7 mouse cellular contexts compared by ENCODE assay signal in the genomic region with DNA sequence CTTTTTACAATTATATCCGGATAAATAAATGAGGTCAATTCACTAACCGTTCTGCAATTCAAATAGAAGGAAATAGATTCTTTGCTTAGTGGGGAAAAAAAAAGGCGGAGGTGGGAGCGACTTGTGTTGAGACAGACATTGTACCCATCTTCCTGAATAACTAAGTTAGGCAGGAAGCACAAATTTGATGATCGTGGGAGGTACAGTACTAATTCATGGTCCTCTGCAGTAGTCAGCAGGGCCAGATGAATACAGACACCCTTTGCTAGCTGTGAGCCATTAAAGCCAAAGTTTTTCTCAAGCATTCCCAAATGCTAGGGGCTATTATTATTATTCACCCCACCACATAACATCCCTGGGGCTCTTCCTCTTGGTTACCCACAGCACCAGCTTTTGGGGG. TPM values are rescaled to one million over a fixed set of nuclear protein-coding genes. Genes with fewer than 3 reads are reported as not detected.
DNase-seq lines count a peak whose midpoint lies in the region; ATAC-seq and TF ChIP-seq lines count a peak whose summit lies in the region.

No protein-coding gene starts in this region.

- no peak for ATAC-seq in lung, embryonic 14.5 days (ENCODE audit: insufficient read depth)
- no peak for ATAC-seq in forebrain, embryonic 14.5 days
- no peak for ATAC-seq in limb, embryonic 11.5 days (ENCODE audit: insufficient number of reproducible peaks, low FRiP score, low TSS enrichment, low read depth)
- no peak for ATAC-seq in neural tube, embryonic 15.5 days (ENCODE audit: low FRiP score)

- no peaks in the 10 kb centered on the region for H3K9me3 ChIP-seq in lung, embryonic 14.5 days (ENCODE audit: low read depth, low read length)
- no peaks in the 10 kb centered on the region for H3K9me3 ChIP-seq in forebrain, embryonic 14.5 days (replicated peaks; ENCODE audit: control insufficient read depth, low read length)
- no peaks in the 10 kb centered on the region for H3K9me3 ChIP-seq in limb, embryonic 11.5 days (ENCODE audit: control insufficient read depth, low read length)
- no peaks in the 10 kb centered on the region for H3K9me3 ChIP-seq in neural tube, embryonic 15.5 days (replicated peaks)

- H3K27me3 ChIP-seq in lung, embryonic 14.5 days (ENCODE audit: insufficient read depth, low read length) = no peaks in the 10 kb centered on the region
- no peaks in the 10 kb centered on the region for H3K27me3 ChIP-seq in forebrain, embryonic 14.5 days (replicated peaks; ENCODE audit: control insufficient read depth, insufficient read depth, low read length)
- no peaks in the 10 kb centered on the region for H3K27me3 ChIP-seq in limb, embryonic 11.5 days (ENCODE audit: control insufficient read depth, insufficient read depth, low read length)
- no peaks in the 10 kb centered on the region for H3K27me3 ChIP-seq in neural tube, embryonic 15.5 days (replicated peaks)

- no peak for DNase-seq in lung, embryonic 14.5 days
- DNase-seq in lung, postnatal 14 days = no peak
- no peak for DNase-seq in forebrain, embryonic 14.5 days (ENCODE audit: low spot score)
- DNase-seq in limb, embryonic 11.5 days (ENCODE audit: low spot score) = no peak
- no peak for DNase-seq in cerebellum, adult 11-12 months
- no peak for DNase-seq in adipocyte (ENCODE audit: low spot score)

- H3K36me3 ChIP-seq in lung, embryonic 14.5 days (ENCODE audit: insufficient read depth) = no peaks in the 10 kb centered on the region
- no peaks in the 10 kb centered on the region for H3K36me3 ChIP-seq in forebrain, embryonic 14.5 days (ENCODE audit: control insufficient read depth, insufficient read depth, low read length)
- no peaks in the 10 kb centered on the region for H3K36me3 ChIP-seq in limb, embryonic 11.5 days (ENCODE audit: control insufficient read depth, insufficient read depth, low read length)
- H3K36me3 ChIP-seq in neural tube, embryonic 15.5 days = no peaks in the 10 kb centered on the region

- H3K4me2 ChIP-seq in lung, embryonic 14.5 days = peak overlapping the region; percentile 93
- H3K4me2 ChIP-seq in forebrain, embryonic 14.5 days (ENCODE audit: low read length) = peak overlapping the region; percentile 94
- peak overlapping the region; percentile 95 for H3K4me2 ChIP-seq in limb, embryonic 11.5 days (ENCODE audit: low read depth, severe bottlenecking)
- H3K4me2 ChIP-seq in neural tube, embryonic 15.5 days = peak overlapping the region; percentile 88

- H3K4me3 ChIP-seq in lung, embryonic 14.5 days (ENCODE audit: low read depth, low read length) = peak overlapping the region; percentile 59; the same call in 1 of the 2 replicates
- no peak overlapping the region for H3K4me3 ChIP-seq in forebrain, embryonic 14.5 days (ENCODE audit: low read depth, low read length)
- no peak overlapping the region for H3K4me3 ChIP-seq in limb, embryonic 11.5 days (ENCODE audit: low read depth, low read length)
- peak overlapping the region; percentile 69 for H3K4me3 ChIP-seq in neural tube, embryonic 15.5 days (replicated peaks)

- H3K4me1 ChIP-seq in lung, embryonic 14.5 days (ENCODE audit: insufficient read depth) = no peaks in the 10 kb centered on the region
- no peaks in the 10 kb centered on the region for H3K4me1 ChIP-seq in forebrain, embryonic 14.5 days (ENCODE audit: control insufficient read depth, insufficient read depth, low read length)
- H3K4me1 ChIP-seq in limb, embryonic 11.5 days (ENCODE audit: control insufficient read depth, insufficient read depth, low read length) = no peaks in the 10 kb centered on the region
- H3K4me1 ChIP-seq in neural tube, embryonic 15.5 days = peaks cover 20% of the 10 kb centered on the region

- WGBS in lung, embryonic 14.5 days = 74% methylated on average over 5 of the region's 5 CpGs
- 77% methylated on average over 5 of the region's 5 CpGs for WGBS in forebrain, embryonic 14.5 days
- 78% methylated on average over 5 of the region's 5 CpGs for WGBS in limb, embryonic 11.5 days
- 73% methylated on average over 5 of the region's 5 CpGs for WGBS in neural tube, embryonic 15.5 days

- H3K27ac ChIP-seq in lung, embryonic 14.5 days (ENCODE audit: low read depth) = no peak overlapping the region
- no peak overlapping the region for H3K27ac ChIP-seq in forebrain, embryonic 14.5 days (ENCODE audit: low read depth, low read length)
- no peak overlapping the region for H3K27ac ChIP-seq in limb, embryonic 11.5 days (replicated peaks; ENCODE audit: low read depth, low read length)
- peak overlapping the region; percentile 56 for H3K27ac ChIP-seq in neural tube, embryonic 15.5 days (replicated peaks)

- H3K9ac ChIP-seq in lung, embryonic 14.5 days = peak overlapping the region; percentile 72; the same call in 1 of the 2 replicates
- H3K9ac ChIP-seq in forebrain, embryonic 14.5 days (ENCODE audit: low read length) = peak overlapping the region; percentile 81; the same call in 1 of the 2 replicates
- no peak overlapping the region for H3K9ac ChIP-seq in limb, embryonic 11.5 days (ENCODE audit: low read length)
- peak overlapping the region; percentile 75; the same call in 1 of the 2 replicates for H3K9ac ChIP-seq in neural tube, embryonic 15.5 days (replicated peaks)

- TF ChIP-seq CTCF in lung, embryonic 14.5 days (IDR thresholded peaks at IDR 0.05; ENCODE audit: low read depth) = no peak

RNA-seq across cellular contexts. Expression of a gene that starts 0.6 kb away (rescaled TPM):
- 2.2 and 2.7 TPM in 2 replicates for polyA plus RNA-seq in lung, embryonic 14.5 days (2014; fragmentation: Nextera tagmentation; extraction: Ambion mirVana)
- 7.6 and 7.7 TPM in 2 replicates for polyA plus RNA-seq in forebrain, embryonic 14.5 days (2014; fragmentation: Nextera tagmentation; extraction: Ambion mirVana)
- polyA plus RNA-seq in limb, embryonic 11.5 days (2014; fragmentation: Nextera tagmentation; extraction: Ambion mirVana) = 4.5 and 6.7 TPM in 2 replicates
- polyA plus RNA-seq in neural tube, embryonic 15.5 days (2015; fragmentation: Nextera tagmentation; extraction: Ambion mirVana) = 2.1 and 4.2 TPM in 2 replicates

Comparison
In these comparisons a context has a peak if more than half of its experiments do, and no peak if none do; other contexts are left out.
1. H3K4me3 ChIP-seq: peak in lung, embryonic 14.5 days (single experiment) and neural tube, embryonic 15.5 days (single experiment); none in forebrain, embryonic 14.5 days (single experiment) and limb, embryonic 11.5 days (single experiment).
2. Peak in every context shown above with its lines, with median percentiles within 50 percentile points of each other: H3K4me2 ChIP-seq.